Mouse (Mus musculus) midbrain, embryonic 13.5 days (tissue): ENCODE data around the gene Zfyve19. TPM values are rescaled to one million over a fixed set of nuclear protein-coding genes. Genes with fewer than 3 reads are reported as not detected.
A peak's percentile ranks its signal among the peaks of the same experiment; 100 is the strongest.

Experiments
- ATAC-seq: fragments of 200-750 bp; cut with Nextera tagmentation; 2 replicates; pipeline ENCODE4 v1.8.0; 2017; ENCODE audit warnings: mild to moderate bottlenecking, moderate TSS enrichment, moderate library complexity
- H3K27ac ChIP-seq: fragments of 300-500 bp; sonication (generic); 2 replicates; pipeline ENCODE4 v1.5.1; 2015; ENCODE audit warnings: inconsistent platforms, mild to moderate bottlenecking, moderate library complexity
- H3K27me3 ChIP-seq: fragments of 300-500 bp; sonication (generic); 2 replicates; pipeline ENCODE4 v1.6.1; 2015; ENCODE audit warnings: mild to moderate bottlenecking, inconsistent platforms
- H3K36me3 ChIP-seq: fragments of 300-500 bp; sonication (generic); 2 replicates; pipeline ENCODE4 v1.6.1; 2015; ENCODE audit warnings: mild to moderate bottlenecking, inconsistent platforms
- H3K4me1 ChIP-seq: fragments of 300-500 bp; sonication (generic); replicated peaks from 2 replicates; pipeline ENCODE4 v1.6.1; 2015; ENCODE audit warnings: inconsistent platforms
- H3K4me2 ChIP-seq: fragments of 300-500 bp; sonication (generic); replicated peaks from 2 replicates; pipeline ENCODE4 v1.6.1; 2015; ENCODE audit warnings: moderate library complexity, mild to moderate bottlenecking, inconsistent platforms
- H3K4me3 ChIP-seq: fragments of 300-500 bp; sonication (generic); replicated peaks from 2 replicates; pipeline ENCODE4 v1.5.1; 2015; ENCODE audit warnings: mild to moderate bottlenecking, inconsistent platforms
- H3K9ac ChIP-seq: fragments of 300-500 bp; sonication (generic); replicated peaks from 2 replicates; pipeline ENCODE4 v1.6.1; 2015; ENCODE audit warnings: mild to moderate bottlenecking, inconsistent platforms
- H3K9me3 ChIP-seq: fragments of 300-500 bp; sonication (generic); 2 replicates; pipeline ENCODE4 v1.6.1; 2016; ENCODE audit warnings: mild to moderate bottlenecking, inconsistent platforms
- WGBS: fragments of 180-500 bp; shearing (Covaris S2); methylation state at CpG from one replicate; pipeline ENCODE4 v1.1.7; 2015; 5-methylcytosine and 5-hydroxymethylcytosine counted together
- polyA plus RNA-seq: library from polyadenylated mRNA; unstranded; fragments of >200 nt; fragmentation: Nextera tagmentation; extraction: Ambion mirVana; gene quantifications from 2 replicates; pipeline ENCODE4 v1.2.1, GENCODE M21; 2015

The Zfyve19 gene
- polyA plus RNA-seq, 1 experiment from 2014 or later, result 59.1 TPM

- H3K4me1 ChIP-seq, result peaks cover 14% of the 10 kb centered on the region
- 62% methylated on average over 4 of the region's 4 CpGs for WGBS
- H3K27ac ChIP-seq, result no peak overlapping the region
- no peak overlapping the region for H3K4me3 ChIP-seq
- no peak overlapping the region for H3K4me2 ChIP-seq
- no peak for ATAC-seq
- no peaks in the 10 kb centered on the region for H3K36me3 ChIP-seq
- H3K9ac ChIP-seq, result no peak overlapping the region
- H3K27me3 ChIP-seq, result peaks cover 51% of the 10 kb centered on the region
- no peaks in the 10 kb centered on the region for H3K9me3 ChIP-seq
Observed at GRCm38 (mm10) chr2:119240075-119240818, 31.8 kb downstream of the Zfyve19 start.

DNA sequence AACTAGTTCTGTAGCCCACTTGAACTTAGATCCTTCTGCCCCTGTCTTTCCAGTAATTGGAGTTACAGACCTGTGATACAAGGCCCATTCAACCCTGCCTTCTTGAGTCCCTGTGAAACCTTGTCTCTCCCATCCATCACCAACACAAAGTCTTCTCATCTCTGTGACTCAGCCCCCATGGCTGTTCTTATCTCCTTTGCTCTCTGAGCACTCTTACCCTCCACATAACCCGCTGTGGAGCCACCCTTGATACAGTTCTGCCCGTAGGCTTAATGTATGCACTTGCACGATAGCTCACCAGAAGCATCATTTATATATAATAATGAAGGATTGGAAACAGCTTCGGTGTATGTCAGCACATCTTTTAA lies 32.4 kb downstream of the Zfyve19 start:
- Histone ChIP-seq H3K27ac (no peak overlapping the region), H3K4me3 (no peak overlapping the region), H3K27me3 (peaks cover 45% of the 10 kb centered on the region), H3K9me3 (no peaks in the 10 kb centered on the region), H3K9ac (no peak overlapping the region), H3K36me3 (no peaks in the 10 kb centered on the region), H3K4me1 (peaks cover 14% of the 10 kb centered on the region), H3K4me2 (no peak overlapping the region)
- no peak for ATAC-seq
- 85% methylated on average over 4 of the region's 4 CpGs for WGBS

DNA sequence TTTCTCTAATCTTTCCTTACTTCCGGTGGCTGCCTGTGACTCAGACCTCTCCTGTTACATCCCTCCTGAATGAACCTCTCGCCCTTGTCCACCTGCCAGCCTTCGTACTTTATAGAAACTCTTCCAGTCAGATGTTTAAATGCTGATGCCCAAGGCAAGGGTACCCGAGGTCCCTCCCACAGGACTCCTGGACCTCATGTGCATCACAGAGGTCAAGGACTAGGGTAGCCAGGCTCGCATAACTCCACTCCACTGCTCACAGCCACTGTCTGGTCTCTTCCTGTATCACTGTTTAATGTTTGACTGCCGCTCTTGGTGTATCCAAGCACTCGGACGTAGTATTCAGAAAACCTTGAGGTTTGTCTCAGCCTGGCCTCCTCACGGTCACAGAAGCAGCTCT lies 34.1 kb downstream of the Zfyve19 start:
- no peaks in the 10 kb centered on the region for H3K36me3 ChIP-seq
- peaks cover 6% of the 10 kb centered on the region for H3K4me1 ChIP-seq
- H3K4me3 ChIP-seq, result no peak overlapping the region
- no peaks in the 10 kb centered on the region for H3K9me3 ChIP-seq
- peaks cover 28% of the 10 kb centered on the region for H3K27me3 ChIP-seq
- H3K9ac ChIP-seq, result no peak overlapping the region
- no peak overlapping the region for H3K27ac ChIP-seq
- WGBS, result 84% methylated on average over 9 of the region's 9 CpGs
- no peak for ATAC-seq
- no peak overlapping the region for H3K4me2 ChIP-seq

- Histone ChIP-seq H3K4me2 (no peak overlapping the region), H3K9ac (no peak overlapping the region), H3K36me3 (no peaks in the 10 kb centered on the region), H3K9me3 (no peaks in the 10 kb centered on the region), H3K4me3 (no peak overlapping the region), H3K27me3 (peaks cover under 1% of the 10 kb centered on the region), H3K27ac (no peak overlapping the region), H3K4me1 (no peaks in the 10 kb centered on the region)
- no peak for ATAC-seq
- WGBS, result 91% methylated on average over 7 of the region's 7 CpGs
Observed at GRCm38 (mm10) chr2:119245246-119245645, 36.8 kb downstream of the Zfyve19 start.

GRCm38 (mm10) chr2:119247904-119248303 lies 39.5 kb downstream of the Zfyve19 start:
- H3K27me3 ChIP-seq, result 0 out of 2 replicates have a peak, but pooled peaks cover 2% of the 10 kb centered on the region
- no peak for ATAC-seq
- 80% methylated on average over 9 of the region's 9 CpGs for WGBS

DNA sequence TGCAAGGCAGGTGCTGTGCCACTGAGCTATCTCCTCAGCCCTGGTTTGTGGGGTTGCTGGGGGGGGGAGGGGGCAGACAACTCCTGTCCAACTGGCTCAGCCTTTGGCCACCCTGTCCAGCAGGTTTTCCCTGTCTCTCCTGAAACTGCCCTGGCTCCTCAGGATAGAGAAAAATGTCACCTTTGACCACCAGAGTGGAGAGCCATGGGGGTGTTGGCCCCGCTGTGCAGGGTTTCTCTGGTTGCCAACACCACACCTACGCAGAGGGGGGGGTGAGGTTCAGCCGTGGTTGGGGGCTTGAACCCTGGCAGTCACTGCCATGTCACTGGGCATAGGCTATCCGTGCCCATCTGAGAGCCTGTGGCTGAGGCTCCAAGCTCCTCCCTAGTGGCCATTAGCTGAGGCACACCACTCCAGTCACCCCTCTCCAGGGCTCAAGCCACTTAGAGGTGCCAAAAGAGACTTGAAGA lies 41.2 kb downstream of the Zfyve19 start:
- H3K4me1 ChIP-seq, result 0 out of 2 replicates have a peak, but pooled peaks cover 4% of the 10 kb centered on the region
- no peaks in the 10 kb centered on the region for H3K36me3 ChIP-seq
- no peak overlapping the region for H3K4me2 ChIP-seq
- peaks cover 12% of the 10 kb centered on the region for H3K27me3 ChIP-seq
- no peak overlapping the region for H3K4me3 ChIP-seq
- H3K9ac ChIP-seq, result no peak overlapping the region
- no peaks in the 10 kb centered on the region for H3K9me3 ChIP-seq
- ATAC-seq, result no peak
- WGBS, result 79% methylated on average over 4 of the region's 4 CpGs
- H3K27ac ChIP-seq, result no peak overlapping the region

More at GRCm38 (mm10) chr2:119247904-119248303, 39.5 kb downstream of the Zfyve19 start:
- Histone ChIP-seq H3K9me3 (no peaks in the 10 kb centered on the region), H3K27ac (no peak overlapping the region), H3K36me3 (no peaks in the 10 kb centered on the region), H3K4me1 (0 out of 2 replicates have a peak, but pooled peaks cover 4% of the 10 kb centered on the region), H3K4me2 (no peak overlapping the region), H3K9ac (no peak overlapping the region), H3K4me3 (no peak overlapping the region)

- no peak overlapping the region for H3K4me3 ChIP-seq
- peaks cover 18% of the 10 kb centered on the region for H3K27me3 ChIP-seq
- WGBS, result 65% methylated on average over 5 of the region's 5 CpGs
- H3K36me3 ChIP-seq, result no peaks in the 10 kb centered on the region
- no peak overlapping the region for H3K4me2 ChIP-seq
- no peak overlapping the region for H3K27ac ChIP-seq
- no peaks in the 10 kb centered on the region for H3K9me3 ChIP-seq
- H3K9ac ChIP-seq, result no peak overlapping the region
- ATAC-seq, result 0 out of 2 replicates have a peak, but pooled peaks have one; percentile 36
- H3K4me1 ChIP-seq, result 0 out of 2 replicates have a peak, but pooled peaks cover 4% of the 10 kb centered on the region
Observed at GRCm38 (mm10) chr2:119250377-119250776, 42.0 kb downstream of the Zfyve19 start.

- no peaks in the 10 kb centered on the region for H3K36me3 ChIP-seq
- no peak overlapping the region for H3K9ac ChIP-seq
- 17% methylated on average over 11 of the region's 11 CpGs for WGBS
- H3K27me3 ChIP-seq, result peaks cover 20% of the 10 kb centered on the region
- H3K4me2 ChIP-seq, result no peak overlapping the region
- H3K27ac ChIP-seq, result no peak overlapping the region
- peak; percentile 82 for ATAC-seq
- H3K9me3 ChIP-seq, result no peaks in the 10 kb centered on the region
- H3K4me1 ChIP-seq, result 0 out of 2 replicates have a peak, but pooled peaks cover 4% of the 10 kb centered on the region
- H3K4me3 ChIP-seq, result no peak overlapping the region
Observed at GRCm38 (mm10) chr2:119250826-119251478, 42.5 kb downstream of the Zfyve19 start.

DNA sequence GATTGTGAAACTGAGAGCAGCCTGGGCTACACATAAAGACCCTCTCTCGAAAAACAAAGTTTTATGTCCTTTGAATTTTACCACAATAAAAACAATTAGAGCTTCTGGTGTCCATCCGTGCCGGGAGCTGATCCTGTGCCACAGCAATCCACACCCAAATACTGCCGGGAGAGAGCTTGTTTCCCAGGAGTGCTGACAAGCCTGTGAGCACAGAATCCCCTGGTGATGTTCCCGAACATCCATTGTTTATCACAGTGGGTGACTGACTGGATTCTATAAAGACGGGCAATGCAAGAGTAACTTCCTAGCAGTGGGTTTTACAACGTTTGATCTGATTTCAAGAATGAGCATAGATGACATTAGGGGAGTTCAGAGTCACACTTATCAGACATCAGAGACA lies 46.6 kb downstream of the Zfyve19 start:
- WGBS, result 4% methylated on average over 7 of the region's 7 CpGs
- ATAC-seq, result no peak
- Histone ChIP-seq H3K9me3 (no peaks in the 10 kb centered on the region), H3K4me1 (0 out of 2 replicates have a peak, but pooled peaks cover 4% of the 10 kb centered on the region), H3K4me2 (no peak overlapping the region), H3K9ac (no peak overlapping the region), H3K27ac (no peak overlapping the region), H3K36me3 (no peaks in the 10 kb centered on the region), H3K27me3 (peaks cover 20% of the 10 kb centered on the region), H3K4me3 (no peak overlapping the region)

DNA sequence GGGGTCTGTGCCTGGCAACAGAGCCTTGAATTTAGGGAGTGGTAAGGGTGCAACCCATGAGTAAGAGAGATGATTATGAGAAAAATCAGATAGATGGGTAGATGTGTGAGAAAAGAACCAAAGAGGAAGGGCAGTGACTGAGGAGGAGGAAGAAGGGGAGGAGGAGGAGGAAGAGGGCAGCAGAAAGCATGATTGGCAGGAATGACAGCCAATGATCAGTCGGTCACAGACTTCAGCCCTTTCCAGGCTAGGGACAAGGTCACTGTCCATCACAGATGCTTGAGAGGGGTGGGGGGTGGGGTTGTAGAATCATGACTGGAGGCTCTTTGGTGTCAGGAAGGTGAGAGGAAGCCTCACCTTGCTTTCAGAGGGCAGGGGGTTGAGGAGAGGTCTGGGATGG lies 52.1 kb downstream of the Zfyve19 start:
- H3K27ac ChIP-seq, result no peak overlapping the region
- H3K9me3 ChIP-seq, result no peaks in the 10 kb centered on the region
- peaks cover under 1% of the 10 kb centered on the region; the same call in 1 of the 2 replicates for H3K27me3 ChIP-seq
- no peaks in the 10 kb centered on the region for H3K36me3 ChIP-seq
- H3K9ac ChIP-seq, result no peak overlapping the region
- no peak overlapping the region for H3K4me2 ChIP-seq
- H3K4me3 ChIP-seq, result no peak overlapping the region
- ATAC-seq, result no peak
- WGBS, result 71% methylated on average over 1 of the region's 1 CpGs
- no peaks in the 10 kb centered on the region for H3K4me1 ChIP-seq

DNA sequence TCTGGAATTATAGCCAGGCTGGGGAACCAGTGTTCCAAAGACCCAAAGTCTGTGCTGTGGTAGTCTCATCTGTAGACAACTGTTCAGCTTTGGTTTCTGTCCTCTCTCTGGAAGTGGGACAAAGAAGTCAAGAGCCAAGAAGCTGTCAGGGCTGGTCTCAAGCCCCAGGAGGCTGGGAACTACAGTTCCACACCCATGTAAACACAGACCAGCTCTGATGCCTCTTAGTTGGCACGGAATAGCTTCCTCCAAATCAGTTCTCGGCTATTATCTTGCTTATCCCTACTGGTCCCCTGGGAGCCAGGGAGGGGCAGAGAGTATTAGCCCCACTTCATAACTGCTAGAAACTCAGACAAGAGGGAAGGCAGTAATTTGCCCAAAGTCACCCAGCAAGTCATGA lies 52.9 kb downstream of the Zfyve19 start:
- H3K27ac ChIP-seq, result no peak overlapping the region
- H3K4me1 ChIP-seq, result no peaks in the 10 kb centered on the region
- ATAC-seq, result no peak
- 57% methylated on average over 2 of the region's 2 CpGs for WGBS
- no peak overlapping the region for H3K9ac ChIP-seq
- no peaks in the 10 kb centered on the region for H3K36me3 ChIP-seq
- no peak overlapping the region for H3K4me3 ChIP-seq
- H3K9me3 ChIP-seq, result no peaks in the 10 kb centered on the region
- H3K4me2 ChIP-seq, result no peak overlapping the region
- no peaks in the 10 kb centered on the region for H3K27me3 ChIP-seq

GRCm38 (mm10) chr2:119262978-119263377 lies 54.6 kb downstream of the Zfyve19 start:
- H3K36me3 ChIP-seq, result no peaks in the 10 kb centered on the region
- no peak overlapping the region for H3K27ac ChIP-seq
- H3K4me3 ChIP-seq, result no peak overlapping the region
- no peaks in the 10 kb centered on the region for H3K4me1 ChIP-seq
- 0 out of 2 replicates have a peak, but pooled peaks cover 5% of the 10 kb centered on the region for H3K27me3 ChIP-seq
- H3K9ac ChIP-seq, result no peak overlapping the region
- no peak; the same call in 1 of the 2 replicates for ATAC-seq
- WGBS, result 45% methylated on average over 8 of the region's 8 CpGs
- no peaks in the 10 kb centered on the region for H3K9me3 ChIP-seq
- H3K4me2 ChIP-seq, result no peak overlapping the region
